Mouse (Mus musculus) embryonic facial prominence, embryonic 15.5 days (tissue): ENCODE results near the gene Ccdc69. TPM values are rescaled to one million over a fixed set of nuclear protein-coding genes. Genes with fewer than 3 reads are reported as not detected.
A peak's percentile ranks its signal among the peaks of the same experiment; 100 is the strongest.

Source experiments
- ATAC-seq: fragments of 200-750 bp; cut with Nextera tagmentation; 2 replicates; pipeline ENCODE4 v1.8.0; 2017; ENCODE audit warnings: low read depth, moderate TSS enrichment; ENCODE audit not compliant: insufficient number of reproducible peaks, low FRiP score, low TSS enrichment
- H3K27ac ChIP-seq: fragments of 300-500 bp; sonication (generic); replicated peaks from 2 replicates; pipeline ENCODE4 v1.5.1; 2015; ENCODE audit warnings: mild to moderate bottlenecking, inconsistent platforms
- H3K27me3 ChIP-seq: fragments of 300-500 bp; sonication (generic); 2 replicates; pipeline ENCODE4 v1.6.1; 2015; ENCODE audit warnings: inconsistent platforms
- H3K36me3 ChIP-seq: fragments of 300-500 bp; sonication (generic); 2 replicates; pipeline ENCODE4 v1.6.1; 2015; ENCODE audit warnings: mild to moderate bottlenecking, inconsistent platforms
- H3K4me1 ChIP-seq: fragments of 300-500 bp; sonication (generic); 2 replicates; pipeline ENCODE4 v1.6.1; 2015; ENCODE audit warnings: inconsistent platforms
- H3K4me2 ChIP-seq: fragments of 300-500 bp; sonication (generic); replicated peaks from 2 replicates; pipeline ENCODE4 v1.6.1; 2015; ENCODE audit warnings: mild to moderate bottlenecking, inconsistent platforms
- H3K4me3 ChIP-seq: fragments of 300-500 bp; sonication (generic); replicated peaks from 2 replicates; pipeline ENCODE4 v1.5.1; 2015; ENCODE audit warnings: mild to moderate bottlenecking, inconsistent platforms
- H3K9ac ChIP-seq: fragments of 300-500 bp; sonication (generic); 2 replicates; pipeline ENCODE4 v1.6.1; 2015; ENCODE audit warnings: inconsistent platforms
- H3K9me3 ChIP-seq: fragments of 300-500 bp; sonication (generic); replicated peaks from 2 replicates; pipeline ENCODE4 v1.6.1; 2016; ENCODE audit warnings: inconsistent platforms
- WGBS: fragments of 180-500 bp; shearing (Covaris S2); methylation state at CpG from one replicate; pipeline ENCODE4 v1.1.7; 2015; 5-methylcytosine and 5-hydroxymethylcytosine counted together
- polyA plus RNA-seq: library from polyadenylated mRNA; unstranded; fragments of >200 nt; fragmentation: Nextera tagmentation; extraction: Ambion mirVana; gene quantifications from 2 replicates; pipeline ENCODE4 v1.2.1, GENCODE M21; 2015

Gene Ccdc69
- polyA plus RNA-seq, 1 experiment from 2014 or later: 2.4 TPM

DNA sequence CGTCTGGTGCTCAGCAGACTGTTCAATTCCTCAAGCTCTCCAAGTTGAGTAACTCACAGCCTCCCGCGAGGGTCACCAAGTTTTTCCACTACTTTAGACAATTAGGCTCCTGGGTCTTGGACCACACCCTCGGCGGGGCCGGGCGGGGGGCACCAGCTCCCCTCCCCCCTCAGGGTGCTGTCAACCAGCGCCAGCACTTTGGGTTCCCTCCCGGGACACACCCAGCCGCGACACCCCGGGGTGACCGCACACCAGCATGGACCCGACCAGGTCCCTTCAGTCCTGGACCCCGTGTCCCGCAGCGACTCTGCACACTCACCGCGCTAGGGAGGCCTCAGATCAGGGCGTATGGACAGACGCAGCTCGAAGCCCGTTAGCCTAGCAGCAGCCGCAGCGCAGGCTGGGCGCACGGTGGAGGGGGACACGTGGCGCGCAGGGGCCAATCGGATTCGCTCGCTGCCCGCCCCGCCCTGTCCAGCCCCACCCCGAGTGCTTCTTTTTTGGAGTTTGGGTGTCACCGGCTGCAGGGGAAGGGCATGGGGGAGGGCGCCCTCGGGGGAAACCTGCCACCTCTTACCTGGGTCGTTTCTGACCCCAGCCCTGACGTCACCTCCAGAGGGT is 44.8 kb downstream of the Ccdc69 start, which contains the start of gene Anxa6:
TSS of gene Anxa6 (minus strand) at position 406 of the 621 bp plus-strand sequence.
- H3K27me3 ChIP-seq: no peaks in the 10 kb centered on the region
- peak within 1 kb of the TSS; percentile 87 for H3K4me2 ChIP-seq
- H3K27ac ChIP-seq: peak within 1 kb of the TSS; percentile 94
- WGBS: under 1% methylated on average over 41 of the region's 41 CpGs
- H3K4me1 ChIP-seq: peaks cover 37% of the 10 kb centered on the region
- ATAC-seq: peak; percentile 92
- H3K9ac ChIP-seq: peak within 1 kb of the TSS; percentile 60
- no peaks in the 10 kb centered on the region for H3K36me3 ChIP-seq
- no peaks in the 10 kb centered on the region for H3K9me3 ChIP-seq
- peak within 1 kb of the TSS; percentile 75 for H3K4me3 ChIP-seq

DNA sequence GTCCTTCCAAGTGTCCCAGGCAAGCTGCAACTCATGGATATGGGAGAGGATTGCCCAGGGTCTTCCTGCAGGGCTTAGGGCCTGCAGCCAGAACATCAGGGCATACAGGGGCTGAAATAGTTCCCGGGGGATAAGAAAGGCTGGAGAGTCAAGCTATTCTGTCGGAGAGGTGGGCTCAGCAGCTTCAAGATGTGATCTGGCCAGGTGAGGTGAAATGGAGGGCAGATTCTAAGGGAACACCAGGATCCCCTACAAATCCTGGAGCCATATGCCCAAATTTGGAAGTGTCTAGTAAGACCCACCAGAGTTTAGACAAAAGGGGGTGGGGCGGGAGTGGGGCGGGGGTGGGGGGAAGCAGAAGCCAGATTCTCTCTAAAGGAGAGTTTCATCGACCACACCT is 45.6 kb downstream of the Ccdc69 start:
- ATAC-seq: no peak
- H3K4me1 ChIP-seq: peaks cover 46% of the 10 kb centered on the region
- 5% methylated on average over 5 of the region's 5 CpGs for WGBS
- H3K4me2 ChIP-seq: peak overlapping the region; percentile 87
- peak overlapping the region; percentile 75 for H3K4me3 ChIP-seq
- H3K9ac ChIP-seq: peak overlapping the region; percentile 60
- peak overlapping the region; percentile 94 for H3K27ac ChIP-seq
- H3K9me3 ChIP-seq: no peaks in the 10 kb centered on the region
- no peaks in the 10 kb centered on the region for H3K36me3 ChIP-seq
- no peaks in the 10 kb centered on the region for H3K27me3 ChIP-seq

GRCm38 (mm10) chr11:55031991-55032280 is 46.0 kb downstream of the Ccdc69 start:
- WGBS: 10% methylated on average over 2 of the region's 4 CpGs
- peaks cover 50% of the 10 kb centered on the region for H3K4me1 ChIP-seq
- peak overlapping the region; percentile 75 for H3K4me3 ChIP-seq
- no peaks in the 10 kb centered on the region for H3K27me3 ChIP-seq
- no peak for ATAC-seq
- H3K27ac ChIP-seq: peak overlapping the region; percentile 94
- peak overlapping the region; percentile 87 for H3K4me2 ChIP-seq
- no peak overlapping the region; the same call in 1 of the 2 replicates for H3K9ac ChIP-seq
- no peaks in the 10 kb centered on the region for H3K36me3 ChIP-seq
- H3K9me3 ChIP-seq: no peaks in the 10 kb centered on the region

- Histone ChIP-seq H3K4me2 (peak overlapping the region; percentile 87), H3K36me3 (peaks cover 3% of the 10 kb centered on the region; the same call in 1 of the 2 replicates), H3K9me3 (no peaks in the 10 kb centered on the region), H3K9ac (peak overlapping the region; percentile 18), H3K27me3 (no peaks in the 10 kb centered on the region), H3K4me3 (peak overlapping the region; percentile 75), H3K27ac (peak overlapping the region; percentile 94), H3K4me1 (peaks cover 55% of the 10 kb centered on the region)
- 27% methylated on average over 10 of the region's 10 CpGs for WGBS
- ATAC-seq: peak; percentile 70; the same call in 1 of the 2 replicates
Observed at GRCm38 (mm10) chr11:55031211-55031990, 46.5 kb downstream of the Ccdc69 start.

GRCm38 (mm10) chr11:55028509-55028908 is 49.4 kb downstream of the Ccdc69 start:
- WGBS: 68% methylated on average over 2 of the region's 2 CpGs
- peak overlapping the region; percentile 66; the same call in 1 of the 2 replicates for H3K27ac ChIP-seq
- no peak for ATAC-seq

GRCm38 (mm10) chr11:55027204-55027855 is 50.6 kb downstream of the Ccdc69 start:
- peaks cover 88% of the 10 kb centered on the region for H3K4me1 ChIP-seq
- no peaks in the 10 kb centered on the region for H3K9me3 ChIP-seq
- ATAC-seq: no peak
- H3K27me3 ChIP-seq: no peaks in the 10 kb centered on the region
- H3K4me3 ChIP-seq: no peak overlapping the region
- peak overlapping the region; percentile 66; the same call in 1 of the 2 replicates for H3K27ac ChIP-seq
- H3K36me3 ChIP-seq: peaks cover 8% of the 10 kb centered on the region
- H3K4me2 ChIP-seq: 0 out of 2 replicates have a peak overlapping the region, but pooled peaks have one; percentile 6
- H3K9ac ChIP-seq: no peak overlapping the region
- WGBS: 57% methylated on average over 2 of the region's 2 CpGs

More at GRCm38 (mm10) chr11:55028509-55028908, 49.4 kb downstream of the Ccdc69 start:
- no peaks in the 10 kb centered on the region for H3K9me3 ChIP-seq
- H3K4me3 ChIP-seq: no peak overlapping the region
- H3K4me2 ChIP-seq: no peak overlapping the region
- H3K9ac ChIP-seq: no peak overlapping the region
- H3K27me3 ChIP-seq: no peaks in the 10 kb centered on the region
- peaks cover 77% of the 10 kb centered on the region for H3K4me1 ChIP-seq
- H3K36me3 ChIP-seq: peaks cover 8% of the 10 kb centered on the region

DNA sequence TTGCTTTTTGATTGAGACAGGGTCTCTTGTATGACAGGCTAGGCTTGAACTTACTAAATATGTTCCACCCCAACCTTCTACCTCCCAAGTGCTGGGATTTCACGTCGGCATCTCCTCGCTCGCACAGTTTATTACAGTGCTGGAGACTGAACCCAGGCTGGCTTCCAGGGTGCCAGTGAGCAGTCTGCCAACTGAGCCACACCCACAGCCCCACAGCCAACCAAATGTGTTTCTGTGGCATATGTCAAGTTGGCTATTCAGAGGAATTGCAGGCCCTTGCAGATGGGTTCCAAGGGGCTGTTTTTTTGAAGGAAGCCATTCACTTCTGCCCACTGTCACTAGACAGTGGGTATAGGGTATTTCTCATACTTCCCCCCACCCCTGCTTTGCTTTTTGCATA is 52.0 kb downstream of the Ccdc69 start:
- Histone ChIP-seq H3K4me1 (peaks cover 86% of the 10 kb centered on the region), H3K36me3 (peaks cover 15% of the 10 kb centered on the region), H3K4me2 (no peak overlapping the region), H3K27me3 (no peaks in the 10 kb centered on the region), H3K4me3 (no peak overlapping the region), H3K9me3 (no peaks in the 10 kb centered on the region), H3K27ac (0 out of 2 replicates have a peak overlapping the region, but pooled peaks have one; percentile 23), H3K9ac (no peak overlapping the region)
- 69% methylated on average over 4 of the region's 4 CpGs for WGBS
- no peak for ATAC-seq

GRCm38 (mm10) chr11:55023583-55023982 is 54.3 kb downstream of the Ccdc69 start:
- no peaks in the 10 kb centered on the region for H3K27me3 ChIP-seq
- H3K4me3 ChIP-seq: peak overlapping the region; percentile 6; the same call in 1 of the 2 replicates
- H3K4me2 ChIP-seq: peak overlapping the region; percentile 42
- H3K36me3 ChIP-seq: peaks cover 35% of the 10 kb centered on the region
- H3K9ac ChIP-seq: no peak overlapping the region
- peaks cover 91% of the 10 kb centered on the region for H3K4me1 ChIP-seq
- no peak; the same call in 1 of the 2 replicates for ATAC-seq
- peak overlapping the region; percentile 97 for H3K27ac ChIP-seq
- WGBS: 44% methylated on average over 3 of the region's 3 CpGs
- H3K9me3 ChIP-seq: no peaks in the 10 kb centered on the region

DNA sequence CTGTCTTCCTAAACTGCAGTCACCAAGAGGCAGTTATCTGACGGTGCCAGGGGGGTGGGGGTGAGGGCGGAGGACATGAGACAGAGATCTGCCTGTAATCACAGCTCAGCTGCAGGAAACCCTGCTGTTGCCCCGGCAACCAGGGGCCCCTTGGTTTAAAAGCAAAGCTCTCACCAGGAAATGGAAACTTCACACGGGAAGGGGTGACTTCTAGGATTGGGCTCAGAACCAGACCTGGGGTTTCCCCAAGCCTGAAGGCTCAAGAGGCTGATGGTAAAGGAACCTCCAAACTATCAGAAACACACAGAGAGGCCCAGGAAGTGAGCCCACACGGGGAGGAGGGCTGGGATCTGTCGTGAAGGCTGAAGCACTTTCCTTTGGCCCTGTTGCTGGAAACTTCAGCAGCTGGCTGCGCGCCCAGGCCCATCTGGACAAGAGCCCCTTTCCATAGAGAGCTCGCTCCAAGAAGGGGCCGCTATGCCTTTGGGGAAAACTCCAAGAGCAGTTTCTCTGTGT is 54.8 kb downstream of the Ccdc69 start:
- peak overlapping the region; percentile 42 for H3K4me2 ChIP-seq
- ATAC-seq: peak; percentile 89
- WGBS: 4% methylated on average over 10 of the region's 10 CpGs
- H3K27ac ChIP-seq: peak overlapping the region; percentile 97
- no peak overlapping the region; the same call in 1 of the 2 replicates for H3K9ac ChIP-seq
- H3K36me3 ChIP-seq: peaks cover 39% of the 10 kb centered on the region
- H3K9me3 ChIP-seq: no peaks in the 10 kb centered on the region
- no peaks in the 10 kb centered on the region for H3K27me3 ChIP-seq
- peak overlapping the region; percentile 10 for H3K4me3 ChIP-seq
- H3K4me1 ChIP-seq: peaks cover 91% of the 10 kb centered on the region

GRCm38 (mm10) chr11:55022508-55022907 is 55.4 kb downstream of the Ccdc69 start:
- Histone ChIP-seq H3K4me1 (peaks cover 89% of the 10 kb centered on the region), H3K9me3 (no peaks in the 10 kb centered on the region), H3K36me3 (peaks cover 39% of the 10 kb centered on the region), H3K4me2 (peak overlapping the region; percentile 42), H3K27me3 (no peaks in the 10 kb centered on the region), H3K4me3 (peak overlapping the region; percentile 10), H3K9ac (no peak overlapping the region), H3K27ac (peak overlapping the region; percentile 97)
- no peak for ATAC-seq
- WGBS: 45% methylated on average over 5 of the region's 5 CpGs

DNA sequence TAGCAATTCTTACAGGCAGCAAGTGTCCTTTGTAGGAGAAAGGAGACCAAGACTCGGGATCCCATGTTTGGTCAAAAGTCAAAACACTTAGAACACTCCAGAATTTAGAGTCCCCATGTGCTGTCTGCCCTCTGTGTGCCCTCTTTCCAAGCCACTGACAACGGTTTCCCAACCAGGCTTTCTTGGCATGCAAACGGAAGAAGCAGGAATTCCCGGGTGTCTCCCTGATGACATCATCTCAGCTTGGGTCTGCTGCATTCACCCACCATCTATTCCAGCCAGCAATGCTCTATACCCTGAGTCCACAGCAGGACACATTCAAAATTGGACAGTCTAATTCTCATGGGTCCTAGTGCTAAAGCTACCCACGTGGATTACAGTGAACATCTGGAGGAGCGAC is 56.1 kb downstream of the Ccdc69 start:
- WGBS: 39% methylated on average over 6 of the region's 6 CpGs
- H3K27me3 ChIP-seq: no peaks in the 10 kb centered on the region
- no peak overlapping the region for H3K4me2 ChIP-seq
- 0 out of 2 replicates have a peak overlapping the region, but pooled peaks have one; percentile 1 for H3K9ac ChIP-seq
- no peaks in the 10 kb centered on the region for H3K9me3 ChIP-seq
- peaks cover 39% of the 10 kb centered on the region for H3K36me3 ChIP-seq
- ATAC-seq: no peak
- peaks cover 89% of the 10 kb centered on the region for H3K4me1 ChIP-seq
- H3K27ac ChIP-seq: peak overlapping the region; percentile 97
- H3K4me3 ChIP-seq: no peak overlapping the region
